Mouse (Mus musculus) cortical plate, adult 2 months (tissue): Measurements from ENCODE around the gene Cops6. TPM values are rescaled to one million over a fixed set of nuclear protein-coding genes. Genes with fewer than 3 reads are reported as not detected.

Source experiments
- H3K27ac ChIP-seq: fragments of 200-500 bp; 2 replicates; pipeline ENCODE4 v1.5.1; 2012; ENCODE audit warnings: low read length, control low read depth, inconsistent platforms; ENCODE audit not compliant: insufficient read depth
- H3K4me1 ChIP-seq: fragments of 200-500 bp; 2 replicates; pipeline ENCODE4 v1.6.1; 2011; ENCODE audit warnings: low read length; ENCODE audit not compliant: control insufficient read depth, insufficient read depth
- H3K4me3 ChIP-seq: fragments of 200-500 bp; 2 replicates; pipeline ENCODE4 v1.5.1; 2011; ENCODE audit warnings: mild to moderate bottlenecking, low read length, control low read depth; ENCODE audit not compliant: insufficient read depth
- CTCF ChIP-seq: fragments of 200-500 bp; IDR thresholded peaks from 2 replicates; pipeline ENCODE4 v1.5.1; 2011; ENCODE audit warnings: mild to moderate bottlenecking, control low read depth, low read length; ENCODE audit not compliant: insufficient read depth; ENCODE audit errors: extremely low read depth
- POLR2A ChIP-seq: fragments of 200-500 bp; IDR thresholded peaks from 2 replicates; pipeline ENCODE4 v1.6.1; 2011; ENCODE audit warnings: mild to moderate bottlenecking, low read length, control low read depth; ENCODE audit not compliant: insufficient read depth; ENCODE audit errors: extremely low read depth
- polyA plus RNA-seq: library from polyadenylated mRNA; depleted of rRNA; stranded (reverse); fragments of >200 nt; gene quantifications from 2 replicates; pipeline ENCODE4 v1.2.3, GENCODE M21; 2012; rRNA removed

The Cops6 gene
- polyA plus RNA-seq, 1 experiment = 131 TPM

- peak overlapping the region; percentile 65 for H3K27ac ChIP-seq
- TF ChIP-seq POLR2A (0 out of 2 replicates have a peak, but pooled peaks have one; percentile 18), CTCF (no peak)
- H3K4me1 ChIP-seq = no peaks in the 10 kb centered on the region
- H3K4me3 ChIP-seq = peak overlapping the region; percentile 71
Measured at GRCm38 (mm10) chr5:138187661-138188306, 26.9 kb downstream of the Cops6 start.

- no peaks in the 10 kb centered on the region; the same call in 1 of the 2 replicates for H3K4me1 ChIP-seq
- H3K4me3 ChIP-seq = peak within 1 kb of the TSS; percentile 75
- peak within 1 kb of the TSS; percentile 68 for H3K27ac ChIP-seq
- no peak for TF ChIP-seq CTCF
- TF ChIP-seq POLR2A = peak; percentile 81
Measured at GRCm38 (mm10) chr5:138193771-138194727, 33.2 kb downstream of the Cops6 start, which contains the start of gene Mblac1. Gene Mblac1, plus strand, starts transcription at chr5:138194314.

GRCm38 (mm10) chr5:138194755-138195345 lies 34.0 kb downstream of the Cops6 start:
- TF ChIP-seq CTCF (no peak), POLR2A (no peak)

GRCm38 (mm10) chr5:138195463-138195862 lies 34.6 kb downstream of the Cops6 start:
- peak overlapping the region; percentile 75 for H3K4me3 ChIP-seq
- TF ChIP-seq POLR2A (no peak), CTCF (no peak)
- no peak overlapping the region for H3K27ac ChIP-seq
- no peaks in the 10 kb centered on the region; the same call in 1 of the 2 replicates for H3K4me1 ChIP-seq

More at GRCm38 (mm10) chr5:138194755-138195345, 34.0 kb downstream of the Cops6 start:
- H3K27ac ChIP-seq = peak overlapping the region; percentile 68
- H3K4me3 ChIP-seq = peak overlapping the region; percentile 75
- no peaks in the 10 kb centered on the region; the same call in 1 of the 2 replicates for H3K4me1 ChIP-seq

GRCm38 (mm10) chr5:138199576-138199975 lies 38.7 kb downstream of the Cops6 start:
- no peak overlapping the region for H3K27ac ChIP-seq
- H3K4me3 ChIP-seq = no peak overlapping the region
- no peaks in the 10 kb centered on the region; the same call in 1 of the 2 replicates for H3K4me1 ChIP-seq
- no peak for TF ChIP-seq POLR2A
- peak; percentile 46 for TF ChIP-seq CTCF

GRCm38 (mm10) chr5:138202086-138202485 lies 41.2 kb downstream of the Cops6 start:
- Histone ChIP-seq H3K4me1 (no peaks in the 10 kb centered on the region), H3K27ac (no peak overlapping the region), H3K4me3 (no peak overlapping the region)
- TF ChIP-seq CTCF (no peak), POLR2A (no peak)

- H3K4me3 ChIP-seq = no peak overlapping the region
- no peaks in the 10 kb centered on the region for H3K4me1 ChIP-seq
- no peak overlapping the region for H3K27ac ChIP-seq
- TF ChIP-seq CTCF (no peak), POLR2A (no peak)
Measured at GRCm38 (mm10) chr5:138207253-138207652, 46.4 kb downstream of the Cops6 start.

- Histone ChIP-seq H3K4me3 (no peak overlapping the region), H3K4me1 (no peaks in the 10 kb centered on the region), H3K27ac (no peak overlapping the region)
- TF ChIP-seq POLR2A (no peak), CTCF (no peak)
Measured at GRCm38 (mm10) chr5:138207873-138208272, 47.0 kb downstream of the Cops6 start.

Other genes starting within 250 kb of the Cops6 start
- 1.2 and 1.6 TPM in 2 replicates for gene Cyp3a13, start 239.5 kb upstream of the Cops6 start, polyA plus RNA-seq
- 47.0 and 57.3 TPM in 2 replicates for gene Gjc3, start 198.0 kb upstream of the Cops6 start, polyA plus RNA-seq
- gene Azgp1, start 179.6 kb upstream of the Cops6 start, polyA plus RNA-seq = 0.10 TPM in 1 of 2 replicates, not detected in the other
- not detected in 2 replicates for gene Smok3a, start 139.8 kb upstream of the Cops6 start, polyA plus RNA-seq
- not detected in 2 replicates for gene Smok3b, start 139.6 kb upstream of the Cops6 start, polyA plus RNA-seq
- gene Smok3c, start 107.9 kb upstream of the Cops6 start, polyA plus RNA-seq = not detected in 2 replicates
- gene Zkscan1, start 76.0 kb upstream of the Cops6 start, polyA plus RNA-seq = 14.3 and 14.9 TPM in 2 replicates
- 16.5 and 18.2 TPM in 2 replicates for gene Zscan21, start 44.2 kb upstream of the Cops6 start, polyA plus RNA-seq
- gene Zfp113, start 5.3 kb upstream of the Cops6 start, polyA plus RNA-seq = 3.9 and 5.4 TPM in 2 replicates
- 21.6 and 25.3 TPM in 2 replicates for gene Ap4m1, start 10.9 kb downstream of the Cops6 start, polyA plus RNA-seq
- 17.1 and 19.7 TPM in 2 replicates for gene Mcm7, start 11.4 kb downstream of the Cops6 start, polyA plus RNA-seq
- 54.3 and 55.3 TPM in 2 replicates for gene Taf6, start 26.4 kb downstream of the Cops6 start, polyA plus RNA-seq
- 13.3 and 15.8 TPM in 2 replicates for gene Cnpy4, start 26.4 kb downstream of the Cops6 start, polyA plus RNA-seq
- gene Mblac1, start 33.2 kb downstream of the Cops6 start, polyA plus RNA-seq = 5.7 and 7.3 TPM in 2 replicates
- not detected in 2 replicates for gene Nxpe5, start 64.8 kb downstream of the Cops6 start, polyA plus RNA-seq
- 162 and 163 TPM in 2 replicates for gene Lamtor4, start 94.4 kb downstream of the Cops6 start, polyA plus RNA-seq
- gene BC037034, start 103.0 kb downstream of the Cops6 start, polyA plus RNA-seq = 83.9 and 86.5 TPM in 2 replicates
- gene Gal3st4, start 111.8 kb downstream of the Cops6 start, polyA plus RNA-seq = 4.2 and 4.4 TPM in 2 replicates
- 0.02 and 0.08 TPM in 2 replicates for gene Gm43720, start 118.9 kb downstream of the Cops6 start, polyA plus RNA-seq
- gene Gpc2, start 118.9 kb downstream of the Cops6 start, polyA plus RNA-seq = 5.6 and 6.0 TPM in 2 replicates
- 2.8 and 3.0 TPM in 2 replicates for gene Stag3, start 119.2 kb downstream of the Cops6 start, polyA plus RNA-seq
- 0.19 and 0.30 TPM in 2 replicates for gene Pvrig, start 180.9 kb downstream of the Cops6 start, polyA plus RNA-seq